Mouse (Mus musculus): ENCODE results near the gene Krtap7-1.

- no peak for TF ChIP-seq CTCF (IDR thresholded peaks at IDR 0.05)
- no peak for TF ChIP-seq EP300 (IDR thresholded peaks at IDR 0.05)
Observed at GRCm38 (mm10) chr16:89477679-89478314, 30.3 kb downstream of the Krtap7-1 start.
